Mouse (Mus musculus): Measurements from ENCODE around the gene Gnmt. TPM values are rescaled to one million over a fixed set of nuclear protein-coding genes. Genes with fewer than 3 reads are reported as not detected.

The Gnmt gene
- polyA plus RNA-seq, 1 experiment from 2014 or later = 1.8 TPM

Other genes starting within 250 kb of the Gnmt start
- 0.07 and 0.14 TPM in 2 replicates for gene Ttbk1, start 241.5 kb downstream of the Gnmt start, polyA plus RNA-seq (2015; fragmentation: Nextera tagmentation; extraction: Ambion mirVana)
- 28.0 and 29.6 TPM in 2 replicates for gene Dnph1, start 232.5 kb downstream of the Gnmt start, polyA plus RNA-seq (2015; fragmentation: Nextera tagmentation; extraction: Ambion mirVana)
- gene Cul9, start 182.8 kb downstream of the Gnmt start, polyA plus RNA-seq (2015; fragmentation: Nextera tagmentation; extraction: Ambion mirVana) = 5.6 and 6.4 TPM in 2 replicates
- gene Srf, start 173.0 kb downstream of the Gnmt start, polyA plus RNA-seq (2015; fragmentation: Nextera tagmentation; extraction: Ambion mirVana) = 11.0 and 12.4 TPM in 2 replicates
- 37.6 and 46.0 TPM in 2 replicates for gene Ptk7, start 99.7 kb downstream of the Gnmt start, polyA plus RNA-seq (2015; fragmentation: Nextera tagmentation; extraction: Ambion mirVana)
- gene Klc4, start 83.1 kb downstream of the Gnmt start, polyA plus RNA-seq (2015; fragmentation: Nextera tagmentation; extraction: Ambion mirVana) = 25.7 and 29.0 TPM in 2 replicates
- 117 and 119 TPM in 2 replicates for gene Mrpl2, start 82.9 kb downstream of the Gnmt start, polyA plus RNA-seq (2015; fragmentation: Nextera tagmentation; extraction: Ambion mirVana)
- gene Cul7, start 78.8 kb downstream of the Gnmt start, polyA plus RNA-seq (2015; fragmentation: Nextera tagmentation; extraction: Ambion mirVana) = 39.8 and 46.0 TPM in 2 replicates
- gene Rrp36, start 54.8 kb downstream of the Gnmt start, polyA plus RNA-seq (2015; fragmentation: Nextera tagmentation; extraction: Ambion mirVana) = 39.0 and 39.7 TPM in 2 replicates
- 109 and 115 TPM in 2 replicates for gene Mea1, start 50.4 kb downstream of the Gnmt start, polyA plus RNA-seq (2015; fragmentation: Nextera tagmentation; extraction: Ambion mirVana)
- gene Klhdc3, start 48.3 kb downstream of the Gnmt start, polyA plus RNA-seq (2015; fragmentation: Nextera tagmentation; extraction: Ambion mirVana) = 175 and 179 TPM in 2 replicates
- 56.1 and 59.9 TPM in 2 replicates for gene Ppp2r5d, start 24.1 kb downstream of the Gnmt start, polyA plus RNA-seq (2015; fragmentation: Nextera tagmentation; extraction: Ambion mirVana)
- 13.3 and 15.1 TPM in 2 replicates for gene Pex6, start 17.7 kb downstream of the Gnmt start, polyA plus RNA-seq (2015; fragmentation: Nextera tagmentation; extraction: Ambion mirVana)
- 50.6 and 51.4 TPM in 2 replicates for gene Cnpy3, start 23.0 kb upstream of the Gnmt start, polyA plus RNA-seq (2015; fragmentation: Nextera tagmentation; extraction: Ambion mirVana)
- gene Ptcra, start 34.5 kb upstream of the Gnmt start, polyA plus RNA-seq (2015; fragmentation: Nextera tagmentation; extraction: Ambion mirVana) = 17.0 and 38.9 TPM in 2 replicates
- 52.0 and 55.1 TPM in 2 replicates for gene 2310039H08Rik, start 43.5 kb upstream of the Gnmt start, polyA plus RNA-seq (2015; fragmentation: Nextera tagmentation; extraction: Ambion mirVana)
- 93.0 and 103 TPM in 2 replicates for gene Rpl7l1, start 53.5 kb upstream of the Gnmt start, polyA plus RNA-seq (2015; fragmentation: Nextera tagmentation; extraction: Ambion mirVana)
- 3.5 and 3.9 TPM in 2 replicates for gene Bicral, start 129.3 kb upstream of the Gnmt start, polyA plus RNA-seq (2015; fragmentation: Nextera tagmentation; extraction: Ambion mirVana)
- gene Tbcc, start 161.5 kb upstream of the Gnmt start, polyA plus RNA-seq (2015; fragmentation: Nextera tagmentation; extraction: Ambion mirVana) = 40.3 and 42.9 TPM in 2 replicates
- not detected in 2 replicates for gene Prph2, start 181.3 kb upstream of the Gnmt start, polyA plus RNA-seq (2015; fragmentation: Nextera tagmentation; extraction: Ambion mirVana)

Data from heart, embryonic 16.5 days (tissue).